Mouse (Mus musculus) kidney, adult 9 months (tissue): ENCODE measurements around the gene Fgd4.
"Not testable (repeated sequence)": the region's sequence is repeated elsewhere in the genome, so short reads cannot be mapped to it uniquely, and the experiment has no call there.

Source experiments
- DNase-seq: peaks from one replicate; pipeline ENCODE4 v3.0.0; 2022

Gene Fgd4

GRCm38 (mm10) chr16:16539396-16539795, 61.0 kb downstream of the Fgd4 start:
- DNase-seq: not testable (repeated sequence)

- peak; percentile 19 for DNase-seq
Observed at GRCm38 (mm10) chr16:16535232-16535631, 65.1 kb downstream of the Fgd4 start.

- DNase-seq: peak; percentile 22
Observed at GRCm38 (mm10) chr16:16528014-16528413, 72.3 kb downstream of the Fgd4 start.

GRCm38 (mm10) chr16:16527267-16527666, 73.1 kb downstream of the Fgd4 start:
- peak; percentile 78 for DNase-seq

- DNase-seq: peak; percentile 65
Observed at GRCm38 (mm10) chr16:16526741-16527105, 73.6 kb downstream of the Fgd4 start.

- DNase-seq: peak; percentile 28
Observed at GRCm38 (mm10) chr16:16526097-16526740, 74.1 kb downstream of the Fgd4 start.

GRCm38 (mm10) chr16:16525266-16525904, 75.0 kb downstream of the Fgd4 start:
- DNase-seq: peak; percentile 16

- no peak for DNase-seq
Observed at GRCm38 (mm10) chr16:16523632-16524031, 76.7 kb downstream of the Fgd4 start.

GRCm38 (mm10) chr16:16522869-16523268, 77.5 kb downstream of the Fgd4 start:
- DNase-seq: peak; percentile 42

- DNase-seq: no peak
Observed at GRCm38 (mm10) chr16:16501491-16501890, 98.9 kb downstream of the Fgd4 start.

- DNase-seq: no peak
Observed at GRCm38 (mm10) chr16:16500926-16501325, 99.4 kb downstream of the Fgd4 start.

- peak; percentile 24 for DNase-seq
Observed at GRCm38 (mm10) chr16:16498798-16499197, 101.6 kb downstream of the Fgd4 start.

GRCm38 (mm10) chr16:16485523-16486043, 114.8 kb downstream of the Fgd4 start:
- no peak for DNase-seq

GRCm38 (mm10) chr16:16484601-16485000, 115.7 kb downstream of the Fgd4 start:
- no peak for DNase-seq

GRCm38 (mm10) chr16:16473451-16473850, 126.9 kb downstream of the Fgd4 start:
- DNase-seq: not testable (repeated sequence)

GRCm38 (mm10) chr16:16450021-16450420, 150.3 kb downstream of the Fgd4 start:
- DNase-seq: no peak

GRCm38 (mm10) chr16:16438436-16438835, 161.9 kb downstream of the Fgd4 start:
- no peak for DNase-seq

- no peak for DNase-seq
Observed at GRCm38 (mm10) chr16:16422456-16422855, 177.9 kb downstream of the Fgd4 start.

- DNase-seq: not testable (repeated sequence)
Observed at GRCm38 (mm10) chr16:16367217-16367616, 233.1 kb downstream of the Fgd4 start.
